12 mouse cellular contexts compared by ENCODE assay signal in genomic region chr6:92390321-92390720, GRCm38 (mm10).
DNase-seq lines count a peak whose midpoint lies in the region.
"Had no signal": no experiment of that assay in that cellular context is flagged by ENCODE, and none has a peak within 500 bp of the region (broad histone marks: within the 10 kb centered on the region; RNA-seq: fewer than 3 reads in every experiment).

No protein-coding gene starts in this region.

- DNase-seq in layer of hippocampus, adult 11-12 months (ENCODE audit: low spot score) = peak; percentile 45
- DNase-seq in layer of hippocampus, adult 9-10 months (ENCODE audit: low spot score) = no peak
- peak; percentile 7 for DNase-seq in cerebellum, adult 8-10 months
- DNase-seq in cerebellum, postnatal 14 days = peak; percentile 87 to 89
- DNase-seq in layer of hippocampus, adult 8-10 months (ENCODE audit: low spot score in 2 of 2) = peak; percentile 42 to 57
- no peak for DNase-seq in adrenal gland, postnatal 36 days
- no peak for DNase-seq in kidney, adult 8-10 months
- DNase-seq in frontal cortex, postnatal 36 days (ENCODE audit: low spot score in 2 of 2) = no peak
- DNase-seq: adrenal gland, postnatal 25 days; heart, postnatal 10 days; right cerebral cortex, postnatal 4 days; thymus, postnatal 4 days had no signal

Comparison
In these comparisons a context has a peak if more than half of its experiments do, and no peak if none do; other contexts are left out.
1. DNase-seq: peak in layer of hippocampus, adult 11-12 months (single experiment), cerebellum, adult 8-10 months (single experiment), cerebellum, postnatal 14 days (2 of 2) and layer of hippocampus, adult 8-10 months (2 of 2); none in layer of hippocampus, adult 9-10 months (single experiment), adrenal gland, postnatal 36 days (0 of 2), kidney, adult 8-10 months (0 of 2) and frontal cortex, postnatal 36 days (0 of 2).